Mouse (Mus musculus): ENCODE measurements around the gene Rgsl1.

GRCm38 (mm10) chr1:153874045-153874444 is 30.1 kb upstream of the Rgsl1 start, which contains the start of gene Teddm1b:
- no peak for TF ChIP-seq POLR2A (IDR thresholded peaks at IDR 0.05; ENCODE audit: insufficient read depth, low read length)
- no peak for TF ChIP-seq EP300 (IDR thresholded peaks at IDR 0.05; ENCODE audit: insufficient read depth, low read depth, low read length)
- no peak for TF ChIP-seq CTCF (IDR thresholded peaks at IDR 0.05; ENCODE audit: low read depth, low read length)

Data from ES-Bruce4 (cell line).